Mouse (Mus musculus): ENCODE measurements around the gene Tcp1. TPM values are rescaled to one million over a fixed set of nuclear protein-coding genes. Genes with fewer than 3 reads are reported as not detected.
"Not testable (repeated sequence)": the region's sequence is repeated elsewhere in the genome, so short reads cannot be mapped to it uniquely, and the experiment has no call there.

Tcp1 gene
- polyA plus RNA-seq, 1 experiment from 2014 or later: 136 TPM

DNA sequence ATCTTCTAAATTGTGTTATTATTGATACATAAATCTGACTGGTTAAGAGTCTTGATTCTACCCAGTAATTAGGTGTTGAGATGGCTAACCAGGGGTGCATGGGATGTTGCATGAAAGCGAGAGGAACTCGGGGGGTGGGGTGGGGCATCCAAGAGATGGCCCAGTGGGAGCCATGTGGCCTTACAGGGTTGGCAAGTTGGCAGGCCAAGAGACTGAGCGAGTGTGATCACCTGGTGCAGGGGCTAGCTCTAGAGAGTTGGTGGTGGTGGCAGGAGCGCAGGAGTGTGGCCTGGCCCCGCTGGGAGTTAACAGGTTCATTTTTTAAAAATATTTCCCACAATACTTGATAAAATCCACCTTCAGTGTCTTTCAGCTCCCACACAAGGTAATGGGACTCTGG lies 17.8 kb upstream of the Tcp1 start:
- Histone ChIP-seq H3K9ac (replicated peaks) (no peak overlapping the region), H3K4me2 (ENCODE audit: low read depth, low read length) (no peak overlapping the region), H3K4me3 (ENCODE audit: low read depth, low read length) (no peak overlapping the region), H3K4me1 (ENCODE audit: insufficient read depth) (no peaks in the 10 kb centered on the region), H3K9me3 (ENCODE audit: low read length) (no peaks in the 10 kb centered on the region), H3K27me3 (ENCODE audit: insufficient read depth, low read length) (no peaks in the 10 kb centered on the region), H3K36me3 (replicated peaks; ENCODE audit: insufficient read depth, low read length) (peaks cover 17% of the 10 kb centered on the region), H3K27ac (ENCODE audit: low read depth) (no peak overlapping the region)
- ATAC-seq: no peak
- no peak for DNase-seq
- TF ChIP-seq EP300 (IDR thresholded peaks at IDR 0.05; ENCODE audit: low read depth) (no peak), CTCF (IDR thresholded peaks at IDR 0.05; ENCODE audit: low read depth) (no peak)
- WGBS (ENCODE audit: insufficient replicate concordance): 87% methylated on average over 5 of the region's 5 CpGs

DNA sequence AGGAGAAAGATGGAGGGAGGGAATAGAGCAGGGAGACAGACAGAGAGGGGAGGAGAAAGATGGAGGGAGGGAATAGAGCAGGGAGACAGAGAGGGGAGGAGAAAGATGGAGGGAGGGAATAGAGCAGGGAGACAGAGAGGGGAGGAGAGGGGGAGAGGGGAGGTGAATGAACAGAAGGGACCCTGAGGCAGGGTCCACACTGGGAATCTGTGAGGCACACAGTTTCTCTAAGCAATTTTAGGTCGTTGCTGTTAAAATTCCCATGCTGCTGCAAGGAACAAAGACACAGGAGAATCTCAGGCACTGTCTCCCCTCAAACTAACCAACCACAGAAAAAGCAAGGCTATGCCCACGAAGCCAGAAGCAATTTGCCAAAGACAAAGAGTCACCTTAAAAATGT lies 16.9 kb upstream of the Tcp1 start:
- ATAC-seq: not testable (repeated sequence)
- H3K36me3 ChIP-seq (replicated peaks; ENCODE audit: insufficient read depth, low read length): peaks cover 19% of the 10 kb centered on the region
- WGBS (ENCODE audit: insufficient replicate concordance): 52% methylated on average over 2 of the region's 2 CpGs

DNA sequence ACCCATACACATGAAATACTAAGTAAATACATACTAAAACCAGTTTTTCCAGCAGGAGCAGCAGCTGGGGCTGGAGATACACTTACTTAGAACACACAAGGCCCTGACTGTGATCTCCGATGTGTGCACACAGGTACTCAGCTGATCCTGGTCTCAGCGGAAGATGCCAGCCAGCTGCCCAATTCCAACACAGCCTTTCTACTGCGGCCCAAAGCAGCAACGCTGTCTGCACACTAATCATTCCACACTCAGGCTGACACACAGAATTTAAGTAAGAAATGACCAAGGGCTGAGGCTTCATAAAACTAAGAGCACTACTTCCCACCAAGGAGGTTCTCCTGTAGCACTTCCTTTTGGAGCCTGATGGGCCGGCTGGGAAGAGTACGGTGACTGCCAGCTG lies 13.2 kb upstream of the Tcp1 start:
- no peaks in the 10 kb centered on the region for H3K9me3 ChIP-seq (ENCODE audit: low read length)
- WGBS (ENCODE audit: insufficient replicate concordance): 94% methylated on average over 6 of the region's 6 CpGs
- no peak overlapping the region for H3K4me2 ChIP-seq (ENCODE audit: low read depth, low read length)
- H3K9ac ChIP-seq (replicated peaks): no peak overlapping the region
- peaks cover 15% of the 10 kb centered on the region; the same call in 1 of the 2 replicates for H3K36me3 ChIP-seq (replicated peaks; ENCODE audit: insufficient read depth, low read length)
- no peak for ATAC-seq
- TF ChIP-seq CTCF (IDR thresholded peaks at IDR 0.05; ENCODE audit: low read depth) (no peak), EP300 (IDR thresholded peaks at IDR 0.05; ENCODE audit: low read depth) (no peak)
- no peaks in the 10 kb centered on the region for H3K4me1 ChIP-seq (ENCODE audit: insufficient read depth)
- no peak for DNase-seq
- no peak overlapping the region for H3K27ac ChIP-seq (ENCODE audit: low read depth)
- H3K4me3 ChIP-seq (ENCODE audit: low read depth, low read length): no peak overlapping the region
- no peaks in the 10 kb centered on the region for H3K27me3 ChIP-seq (ENCODE audit: insufficient read depth, low read length)

More for the DNA sequence above, 16.9 kb upstream of the Tcp1 start:
- not testable (repeated sequence) for H3K27ac ChIP-seq (ENCODE audit: low read depth); H3K4me3 ChIP-seq (ENCODE audit: low read depth, low read length); H3K9me3 ChIP-seq (ENCODE audit: low read length); H3K9ac ChIP-seq (replicated peaks); H3K4me2 ChIP-seq (ENCODE audit: low read depth, low read length); H3K4me1 ChIP-seq (ENCODE audit: insufficient read depth); DNase-seq; H3K27me3 ChIP-seq (ENCODE audit: insufficient read depth, low read length)

DNA sequence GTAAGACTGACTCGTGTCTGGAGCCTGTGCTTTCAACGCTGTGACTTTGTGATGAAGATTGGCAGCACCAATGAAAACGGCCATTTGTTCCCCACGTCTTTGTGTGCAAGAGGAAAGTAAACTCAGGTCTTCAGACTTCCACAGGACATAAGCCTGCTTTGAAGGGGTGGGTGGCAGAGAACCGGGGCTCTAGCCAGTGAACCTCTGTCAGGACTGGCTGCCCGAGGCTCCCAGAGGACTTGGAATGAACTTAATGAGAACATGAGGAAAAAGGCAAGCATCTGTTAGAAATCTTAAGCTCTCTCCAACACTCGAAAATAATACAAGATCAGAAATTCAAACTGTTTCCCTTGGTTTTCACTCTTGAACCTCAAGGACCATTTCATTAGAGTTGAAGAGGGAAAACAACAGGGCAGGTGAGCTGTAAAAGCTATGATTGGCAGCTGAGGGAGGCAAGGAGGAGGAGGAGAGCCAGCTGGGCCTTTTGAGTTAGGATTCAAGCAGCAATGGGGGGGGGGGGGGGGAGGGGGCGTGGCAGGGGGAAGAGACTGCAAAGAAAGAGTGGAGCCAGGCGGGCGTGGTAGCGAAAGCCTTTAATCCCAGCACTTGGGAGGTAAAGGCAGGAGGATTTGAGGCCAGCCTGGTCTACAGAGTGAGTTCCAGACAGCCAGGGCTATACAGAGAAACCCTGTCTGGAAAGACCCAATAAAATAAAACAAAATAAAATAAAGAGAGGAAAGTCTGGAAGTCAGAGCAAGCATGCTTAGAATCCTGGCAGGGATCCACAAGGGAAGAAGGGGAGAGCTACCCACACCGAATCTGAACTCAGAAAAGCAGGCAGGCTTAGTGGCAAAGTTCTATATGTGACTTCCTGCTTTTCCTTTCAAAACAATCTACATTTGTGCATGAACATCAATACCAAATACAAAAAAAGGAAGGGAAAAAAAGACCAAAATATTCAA lies 11.8 kb upstream of the Tcp1 start:
- WGBS (ENCODE audit: insufficient replicate concordance): 73% methylated on average over 11 of the region's 12 CpGs
- TF ChIP-seq CTCF (IDR thresholded peaks at IDR 0.05; ENCODE audit: low read depth): no peak
- no peak for TF ChIP-seq EP300 (IDR thresholded peaks at IDR 0.05; ENCODE audit: low read depth)

DNA sequence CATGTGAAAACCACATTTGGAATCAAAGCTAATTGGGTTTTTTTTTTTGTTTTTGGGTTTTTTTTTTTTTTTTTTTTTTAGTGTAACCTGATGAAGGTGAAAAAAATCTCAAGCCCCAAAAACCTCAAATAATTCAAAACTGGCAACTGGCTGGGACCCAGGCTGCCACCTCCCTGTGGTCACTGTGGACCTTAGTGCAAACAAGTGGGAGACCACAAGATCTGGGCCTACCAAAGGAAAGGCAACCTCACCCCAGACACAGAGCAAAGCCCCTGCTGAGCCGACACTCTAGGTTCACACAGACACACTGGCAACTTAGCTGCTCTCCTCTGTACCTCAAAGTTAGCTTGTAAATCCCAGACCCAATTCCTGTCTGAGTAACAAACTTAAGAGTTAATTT lies 11.2 kb upstream of the Tcp1 start:
- WGBS (ENCODE audit: insufficient replicate concordance): 82% methylated on average over 1 of the region's 1 CpGs
- H3K9ac ChIP-seq (replicated peaks): no peak overlapping the region
- H3K4me1 ChIP-seq (ENCODE audit: insufficient read depth): no peaks in the 10 kb centered on the region
- DNase-seq: no peak
- no peak for TF ChIP-seq CTCF (IDR thresholded peaks at IDR 0.05; ENCODE audit: low read depth)
- TF ChIP-seq EP300 (IDR thresholded peaks at IDR 0.05; ENCODE audit: low read depth): no peak
- ATAC-seq: no peak
- H3K27me3 ChIP-seq (ENCODE audit: insufficient read depth, low read length): no peaks in the 10 kb centered on the region
- no peaks in the 10 kb centered on the region for H3K9me3 ChIP-seq (ENCODE audit: low read length)
- H3K4me3 ChIP-seq (ENCODE audit: low read depth, low read length): no peak overlapping the region
- H3K36me3 ChIP-seq (replicated peaks; ENCODE audit: insufficient read depth, low read length): peaks cover 15% of the 10 kb centered on the region; the same call in 1 of the 2 replicates
- H3K27ac ChIP-seq (ENCODE audit: low read depth): no peak overlapping the region
- H3K4me2 ChIP-seq (ENCODE audit: low read depth, low read length): no peak overlapping the region

More for the DNA sequence above, 11.8 kb upstream of the Tcp1 start:
- Histone ChIP-seq H3K4me2 (ENCODE audit: low read depth, low read length) (no peak overlapping the region), H3K4me1 (ENCODE audit: insufficient read depth) (no peaks in the 10 kb centered on the region), H3K4me3 (ENCODE audit: low read depth, low read length) (no peak overlapping the region), H3K9ac (replicated peaks) (no peak overlapping the region), H3K9me3 (ENCODE audit: low read length) (no peaks in the 10 kb centered on the region), H3K27ac (ENCODE audit: low read depth) (no peak overlapping the region), H3K36me3 (replicated peaks; ENCODE audit: insufficient read depth, low read length) (peaks cover 15% of the 10 kb centered on the region; the same call in 1 of the 2 replicates), H3K27me3 (ENCODE audit: insufficient read depth, low read length) (no peaks in the 10 kb centered on the region)
- ATAC-seq (no peak), DNase-seq (no peak)

DNA sequence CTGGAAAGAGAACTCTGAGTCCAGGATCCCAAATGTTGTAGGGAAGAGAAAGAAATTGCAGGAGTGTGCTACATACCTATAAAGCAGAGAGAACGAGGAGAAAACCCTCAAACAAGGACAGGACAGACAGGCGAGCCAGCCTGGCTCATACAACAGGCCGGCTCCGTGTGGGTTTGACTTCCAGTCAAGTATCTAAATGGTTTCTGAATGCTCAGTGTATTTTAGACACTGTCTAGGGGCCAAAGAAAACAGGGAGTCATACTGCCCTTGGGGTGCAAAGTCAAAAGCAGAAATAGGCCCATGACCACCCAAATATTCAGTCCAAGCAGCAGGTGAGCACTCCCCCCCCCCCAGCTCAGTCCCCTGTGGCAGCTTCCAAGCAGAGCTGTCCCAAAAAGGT lies 9.7 kb upstream of the Tcp1 start:
- Histone ChIP-seq H3K36me3 (replicated peaks; ENCODE audit: insufficient read depth, low read length) (peaks cover 22% of the 10 kb centered on the region), H3K9me3 (ENCODE audit: low read length) (no peaks in the 10 kb centered on the region), H3K9ac (replicated peaks) (no peak overlapping the region), H3K4me1 (ENCODE audit: insufficient read depth) (no peaks in the 10 kb centered on the region), H3K27me3 (ENCODE audit: insufficient read depth, low read length) (no peaks in the 10 kb centered on the region), H3K27ac (ENCODE audit: low read depth) (no peak overlapping the region), H3K4me2 (ENCODE audit: low read depth, low read length) (no peak overlapping the region), H3K4me3 (ENCODE audit: low read depth, low read length) (no peak overlapping the region)
- DNase-seq (no peak), ATAC-seq (no peak)
- 82% methylated on average over 4 of the region's 4 CpGs for WGBS (ENCODE audit: insufficient replicate concordance)
- TF ChIP-seq EP300 (IDR thresholded peaks at IDR 0.05; ENCODE audit: low read depth) (no peak), CTCF (IDR thresholded peaks at IDR 0.05; ENCODE audit: low read depth) (no peak)
